Mouse (Mus musculus): ENCODE data around the gene Itpk1. TPM values are rescaled to one million over a fixed set of nuclear protein-coding genes. Genes with fewer than 3 reads are reported as not detected.

The Itpk1 gene
- total RNA-seq, 2 experiments from 2014 or later = 69.2 to 70.5 TPM

GRCm38 (mm10) chr12:102557372-102557771 is 147.4 kb downstream of the Itpk1 start:
- DNase-seq (ENCODE audit: low spot score in 2 of 2) = no peak

- no peak for DNase-seq (ENCODE audit: low spot score in 2 of 2)
Measured at GRCm38 (mm10) chr12:102555850-102556249, 148.9 kb downstream of the Itpk1 start.

- peak; percentile 76 to 89 for DNase-seq (ENCODE audit: low spot score in 2 of 2)
Measured at GRCm38 (mm10) chr12:102554721-102555516, 149.8 kb downstream of the Itpk1 start, which contains the start of gene Chga. Gene Chga, plus strand, starts transcription at chr12:102554969.

GRCm38 (mm10) chr12:102553705-102554275 is 150.9 kb downstream of the Itpk1 start:
- DNase-seq (ENCODE audit: low spot score in 2 of 2) = no peak

DNA sequence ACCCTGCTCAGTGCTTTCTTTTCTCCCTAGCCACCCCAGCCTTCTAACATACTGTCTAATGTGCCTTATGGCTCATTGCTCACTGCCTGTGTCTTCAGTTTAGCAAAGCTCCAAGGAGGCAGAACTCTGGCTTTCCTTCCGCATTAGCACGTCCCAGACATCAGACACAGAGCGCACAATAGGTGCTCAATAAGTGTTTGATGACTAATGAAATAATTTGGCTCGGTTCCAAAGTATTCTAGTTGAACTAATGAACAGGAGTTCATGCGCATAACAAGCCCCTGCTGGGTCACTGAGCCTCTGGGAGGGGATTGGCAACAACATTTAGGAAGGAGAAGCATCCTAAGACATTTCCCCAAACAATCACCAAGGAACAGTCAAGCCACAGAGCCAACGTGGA is 152.7 kb downstream of the Itpk1 start:
- DNase-seq (ENCODE audit: low spot score in 2 of 2) = no peak

- no peak for DNase-seq (ENCODE audit: low spot score in 2 of 2)
Measured at GRCm38 (mm10) chr12:102551186-102551585, 153.5 kb downstream of the Itpk1 start.

DNA sequence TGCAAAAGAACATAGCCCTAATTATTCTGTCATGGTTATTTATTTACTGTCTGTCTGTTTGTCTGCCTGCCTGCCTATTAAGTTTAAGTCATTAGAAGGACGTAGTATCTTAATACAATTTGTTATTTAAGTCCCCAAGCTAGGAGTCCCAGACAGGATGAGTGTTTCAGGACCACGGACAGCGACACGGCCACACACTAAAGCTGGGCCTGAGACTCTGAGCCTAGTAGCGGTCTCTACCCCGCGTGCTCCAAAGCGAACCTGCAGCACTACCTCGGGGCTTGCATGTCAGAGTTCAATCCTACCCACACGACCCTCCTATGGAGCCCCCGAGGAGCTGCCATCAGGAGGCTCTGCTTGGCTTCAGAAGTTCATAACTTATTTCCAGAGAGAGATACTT is 154.2 kb downstream of the Itpk1 start:
- no peak for DNase-seq (ENCODE audit: low spot score in 2 of 2)

GRCm38 (mm10) chr12:102545122-102545521 is 159.6 kb downstream of the Itpk1 start:
- DNase-seq (ENCODE audit: low spot score in 2 of 2) = no peak

DNA sequence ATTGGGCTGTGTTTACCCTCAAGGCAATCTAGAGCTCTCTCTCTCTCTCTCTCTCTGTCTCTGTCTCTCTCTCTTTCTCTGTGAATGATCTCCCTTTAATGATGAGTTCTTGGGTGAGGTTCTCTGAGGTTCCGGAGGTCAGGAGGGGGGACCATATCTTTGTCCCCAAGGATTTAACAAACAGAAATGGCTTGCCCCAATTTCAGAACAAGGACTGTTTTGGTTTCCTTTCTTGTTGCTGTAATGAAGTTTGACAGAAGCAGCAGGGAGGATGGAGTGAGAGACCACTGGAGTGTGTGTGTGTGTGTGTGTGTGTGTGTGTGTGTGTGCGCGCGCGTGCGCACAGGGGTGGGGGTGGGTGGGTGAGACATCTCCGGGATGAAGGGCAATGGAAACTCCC is 163.6 kb downstream of the Itpk1 start:
- DNase-seq (ENCODE audit: low spot score in 2 of 2) = no peak

- no peak for DNase-seq (ENCODE audit: low spot score in 2 of 2)
Measured at GRCm38 (mm10) chr12:102540278-102540677, 164.5 kb downstream of the Itpk1 start.

- no peak for DNase-seq (ENCODE audit: low spot score in 2 of 2)
Measured at GRCm38 (mm10) chr12:102535796-102536195, 168.9 kb downstream of the Itpk1 start.

DNA sequence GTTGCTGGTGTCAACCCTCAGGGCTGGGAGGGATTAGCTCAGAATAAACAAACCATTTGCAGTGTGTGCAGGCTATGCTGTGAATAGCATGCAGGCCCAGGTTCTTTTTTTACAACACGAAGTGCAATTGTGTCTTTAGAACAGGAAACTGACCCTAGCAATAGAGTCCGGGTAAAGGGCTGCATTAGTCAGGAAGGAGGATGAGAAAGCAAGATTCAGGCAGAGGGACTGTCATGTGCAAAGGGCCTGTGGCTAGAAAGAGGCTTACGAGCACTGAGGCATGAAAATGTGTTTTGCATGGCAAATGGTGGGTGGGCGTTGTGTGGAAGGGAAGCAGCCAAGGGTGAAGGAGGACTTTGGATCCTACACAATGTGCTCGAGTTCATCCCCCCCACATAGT is 176.7 kb downstream of the Itpk1 start:
- no peak for DNase-seq (ENCODE audit: low spot score in 2 of 2)

DNA sequence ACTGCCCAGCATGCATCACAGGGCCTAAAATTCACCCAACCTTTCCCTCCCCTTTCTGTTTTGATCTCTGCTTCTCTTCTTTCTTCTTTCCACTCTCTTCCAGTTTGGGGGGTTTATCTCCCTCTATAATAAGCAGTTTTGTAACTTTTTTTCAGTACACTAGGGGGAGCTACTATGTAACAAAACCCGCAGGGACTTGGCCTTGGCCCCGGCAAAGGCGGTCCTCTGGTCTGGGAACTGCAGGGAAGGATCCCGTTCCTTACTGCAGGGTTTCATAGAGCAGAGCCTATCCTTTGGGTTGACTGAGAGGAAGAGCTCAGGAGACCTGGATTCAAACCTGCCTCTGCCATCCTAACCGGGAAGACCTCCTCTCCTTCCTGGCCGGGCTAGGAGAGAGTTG is 180.0 kb downstream of the Itpk1 start:
- DNase-seq (ENCODE audit: low spot score in 2 of 2) = peak in 1 of 2 experiments; percentile 32

DNA sequence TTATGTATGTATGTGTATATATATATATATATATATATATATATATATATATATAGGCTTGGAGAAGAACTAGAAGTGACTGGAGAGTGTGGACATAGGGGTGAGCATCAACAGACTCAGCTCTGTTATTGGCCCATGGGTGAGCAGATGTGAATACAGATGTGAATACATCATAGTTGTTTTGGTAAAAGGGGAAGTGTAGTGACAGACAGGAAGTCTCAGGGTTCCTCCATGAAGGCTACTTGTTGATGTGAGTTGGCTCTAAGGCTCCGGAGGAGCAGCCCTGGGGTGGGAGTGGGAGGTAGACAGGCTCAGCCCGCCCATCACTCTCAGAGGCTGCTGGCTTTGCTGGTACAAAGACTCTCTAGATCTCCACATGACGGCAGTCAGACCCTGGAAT is 180.5 kb downstream of the Itpk1 start:
- no peak for DNase-seq (ENCODE audit: low spot score in 2 of 2)

GRCm38 (mm10) chr12:102521777-102522319 is 182.9 kb downstream of the Itpk1 start:
- DNase-seq (ENCODE audit: low spot score in 2 of 2) = no peak

GRCm38 (mm10) chr12:102519929-102520720 is 184.6 kb downstream of the Itpk1 start:
- no peak for DNase-seq (ENCODE audit: low spot score in 2 of 2)

Small RNAs within 50 kb of the gene (microRNA-seq; reads per million reads assigned to microRNA genes)
- 0 to 0.39 reads per million in 2 experiments for gene Mir1936

Other genes starting within 250 kb of the Itpk1 start
- 10 to 100 TPM; 25.1 to 28.0 TPM for gene Golga5, start 235.8 kb downstream of the Itpk1 start, total RNA-seq (2021)
- gene Chga, start 150.0 kb downstream of the Itpk1 start, total RNA-seq (2021) = 100 to 1,000 TPM; 123 to 138 TPM
- 10 to 100 TPM; 23.5 to 26.6 TPM for gene Moap1, start 38.7 kb upstream of the Itpk1 start, total RNA-seq (2021)
- 1 to 10 TPM; 4.9 to 5.1 TPM for gene Tmem251, start 38.8 kb upstream of the Itpk1 start, total RNA-seq (2021)
- not detected for gene Gm28051, start 52.8 kb upstream of the Itpk1 start, total RNA-seq (2021)
- gene Gon7, start 52.9 kb upstream of the Itpk1 start, total RNA-seq (2021) = 10 to 100 TPM; 14.2 to 14.6 TPM
- 10 to 100 TPM; 31.6 to 32.5 TPM for gene Ubr7, start 53.0 kb upstream of the Itpk1 start, total RNA-seq (2021)
- gene Gm20604, start 53.7 kb upstream of the Itpk1 start, total RNA-seq (2021) = 10 to 100 TPM; 12.6 to 15.5 TPM
- gene Btbd7, start 173.5 kb upstream of the Itpk1 start, total RNA-seq (2021) = 10 to 100 TPM; 19.2 to 19.6 TPM
- gene Cox8c, start 194.4 kb upstream of the Itpk1 start, total RNA-seq (2021) = not detected
- gene Unc79, start 243.9 kb upstream of the Itpk1 start, total RNA-seq (2021) = 10 to 100 TPM; 49.3 to 49.6 TPM

Data from layer of hippocampus, adult 18-20 months (tissue).